Mouse (Mus musculus): ENCODE results near the gene Spdef. TPM values are rescaled to one million over a fixed set of nuclear protein-coding genes. Genes with fewer than 3 reads are reported as not detected.
A peak's percentile ranks its signal among the peaks of the same experiment; 100 is the strongest.

The Spdef gene
- polyA plus RNA-seq, 1 experiment from 2014 or later: 0.15 TPM

GRCm38 (mm10) chr17:27762884-27763283, 34.1 kb upstream of the Spdef start:
- WGBS: 95% methylated on average over 11 of the region's 11 CpGs
- H3K27ac ChIP-seq (ENCODE audit: low read depth, low read length): no peak overlapping the region

GRCm38 (mm10) chr17:27761639-27762336, 33.0 kb upstream of the Spdef start:
- Histone ChIP-seq H3K9ac (ENCODE audit: low read length) (no peak overlapping the region), H3K4me3 (ENCODE audit: low read depth, low read length) (no peak overlapping the region), H3K27me3 (ENCODE audit: control insufficient read depth, insufficient read depth, low read length) (no peaks in the 10 kb centered on the region), H3K36me3 (ENCODE audit: control insufficient read depth, insufficient read depth, low read length) (peaks cover 4% of the 10 kb centered on the region), H3K9me3 (ENCODE audit: control insufficient read depth, low read length) (no peaks in the 10 kb centered on the region), H3K4me2 (ENCODE audit: low read depth, low read length, severe bottlenecking) (no peak overlapping the region), H3K4me1 (replicated peaks; ENCODE audit: control insufficient read depth, insufficient read depth, low read length) (no peaks in the 10 kb centered on the region), H3K27ac (ENCODE audit: low read depth, low read length) (no peak overlapping the region)
- ATAC-seq (replicated peaks; ENCODE audit: low FRiP score) (no peak), DNase-seq (ENCODE audit: low spot score) (peak; percentile 81)
- 36% methylated on average over 9 of the region's 9 CpGs for WGBS

More at GRCm38 (mm10) chr17:27762884-27763283, 34.1 kb upstream of the Spdef start:
- Histone ChIP-seq H3K36me3 (ENCODE audit: control insufficient read depth, insufficient read depth, low read length) (peaks cover 4% of the 10 kb centered on the region), H3K9me3 (ENCODE audit: control insufficient read depth, low read length) (no peaks in the 10 kb centered on the region), H3K4me2 (ENCODE audit: low read depth, low read length, severe bottlenecking) (no peak overlapping the region), H3K9ac (ENCODE audit: low read length) (no peak overlapping the region), H3K4me1 (replicated peaks; ENCODE audit: control insufficient read depth, insufficient read depth, low read length) (no peaks in the 10 kb centered on the region), H3K27me3 (ENCODE audit: control insufficient read depth, insufficient read depth, low read length) (no peaks in the 10 kb centered on the region), H3K4me3 (ENCODE audit: low read depth, low read length) (no peak overlapping the region)
- ATAC-seq (replicated peaks; ENCODE audit: low FRiP score): no peak
- DNase-seq (ENCODE audit: low spot score): no peak

GRCm38 (mm10) chr17:27760169-27760568, 31.4 kb upstream of the Spdef start:
- DNase-seq (ENCODE audit: low spot score) (no peak), ATAC-seq (replicated peaks; ENCODE audit: low FRiP score) (no peak)
- no peaks in the 10 kb centered on the region for H3K9me3 ChIP-seq (ENCODE audit: control insufficient read depth, low read length)
- H3K4me1 ChIP-seq (replicated peaks; ENCODE audit: control insufficient read depth, insufficient read depth, low read length): no peaks in the 10 kb centered on the region
- no peak overlapping the region for H3K4me2 ChIP-seq (ENCODE audit: low read depth, low read length, severe bottlenecking)
- no peak overlapping the region for H3K9ac ChIP-seq (ENCODE audit: low read length)
- H3K4me3 ChIP-seq (ENCODE audit: low read depth, low read length): no peak overlapping the region
- H3K27ac ChIP-seq (ENCODE audit: low read depth, low read length): no peak overlapping the region
- 89% methylated on average over 6 of the region's 6 CpGs for WGBS
- H3K36me3 ChIP-seq (ENCODE audit: control insufficient read depth, insufficient read depth, low read length): peaks cover 4% of the 10 kb centered on the region; the same call in 1 of the 2 replicates
- H3K27me3 ChIP-seq (ENCODE audit: control insufficient read depth, insufficient read depth, low read length): no peaks in the 10 kb centered on the region

- WGBS: 93% methylated on average over 8 of the region's 8 CpGs
- Histone ChIP-seq H3K4me2 (ENCODE audit: low read depth, low read length, severe bottlenecking) (no peak overlapping the region), H3K27ac (ENCODE audit: low read depth, low read length) (no peak overlapping the region), H3K36me3 (ENCODE audit: control insufficient read depth, insufficient read depth, low read length) (no peaks in the 10 kb centered on the region), H3K4me3 (ENCODE audit: low read depth, low read length) (no peak overlapping the region), H3K9ac (ENCODE audit: low read length) (no peak overlapping the region), H3K4me1 (replicated peaks; ENCODE audit: control insufficient read depth, insufficient read depth, low read length) (no peaks in the 10 kb centered on the region), H3K27me3 (ENCODE audit: control insufficient read depth, insufficient read depth, low read length) (no peaks in the 10 kb centered on the region), H3K9me3 (ENCODE audit: control insufficient read depth, low read length) (no peaks in the 10 kb centered on the region)
- no peak for ATAC-seq (replicated peaks; ENCODE audit: low FRiP score)
- DNase-seq (ENCODE audit: low spot score): peak; percentile 44
Measured at GRCm38 (mm10) chr17:27751314-27752202, 22.8 kb upstream of the Spdef start.

- H3K27ac ChIP-seq (ENCODE audit: low read depth, low read length): no peak overlapping the region
- H3K9ac ChIP-seq (ENCODE audit: low read length): no peak overlapping the region
- no peaks in the 10 kb centered on the region for H3K4me1 ChIP-seq (replicated peaks; ENCODE audit: control insufficient read depth, insufficient read depth, low read length)
- H3K9me3 ChIP-seq (ENCODE audit: control insufficient read depth, low read length): no peaks in the 10 kb centered on the region
- H3K4me3 ChIP-seq (ENCODE audit: low read depth, low read length): no peak overlapping the region
- no peaks in the 10 kb centered on the region for H3K36me3 ChIP-seq (ENCODE audit: control insufficient read depth, insufficient read depth, low read length)
- no peak for DNase-seq (ENCODE audit: low spot score)
- no peak overlapping the region for H3K4me2 ChIP-seq (ENCODE audit: low read depth, low read length, severe bottlenecking)
- 94% methylated on average over 6 of the region's 6 CpGs for WGBS
- ATAC-seq (replicated peaks; ENCODE audit: low FRiP score): no peak
- no peaks in the 10 kb centered on the region for H3K27me3 ChIP-seq (ENCODE audit: control insufficient read depth, insufficient read depth, low read length)
Measured at GRCm38 (mm10) chr17:27750451-27750942, 21.7 kb upstream of the Spdef start.

GRCm38 (mm10) chr17:27748123-27748522, 19.4 kb upstream of the Spdef start:
- ATAC-seq (replicated peaks; ENCODE audit: low FRiP score): no peak
- H3K9ac ChIP-seq (ENCODE audit: low read length): no peak overlapping the region
- WGBS: 91% methylated on average over 2 of the region's 2 CpGs

GRCm38 (mm10) chr17:27746446-27746845, 17.7 kb upstream of the Spdef start:
- H3K27me3 ChIP-seq (ENCODE audit: control insufficient read depth, insufficient read depth, low read length): no peaks in the 10 kb centered on the region
- no peak overlapping the region for H3K4me3 ChIP-seq (ENCODE audit: low read depth, low read length)
- H3K9me3 ChIP-seq (ENCODE audit: control insufficient read depth, low read length): no peaks in the 10 kb centered on the region
- no peak overlapping the region for H3K4me2 ChIP-seq (ENCODE audit: low read depth, low read length, severe bottlenecking)
- H3K9ac ChIP-seq (ENCODE audit: low read length): no peak overlapping the region
- 69% methylated on average over 4 of the region's 4 CpGs for WGBS
- no peaks in the 10 kb centered on the region for H3K36me3 ChIP-seq (ENCODE audit: control insufficient read depth, insufficient read depth, low read length)
- DNase-seq (ENCODE audit: low spot score): no peak
- ATAC-seq (replicated peaks; ENCODE audit: low FRiP score): no peak
- H3K27ac ChIP-seq (ENCODE audit: low read depth, low read length): no peak overlapping the region
- H3K4me1 ChIP-seq (replicated peaks; ENCODE audit: control insufficient read depth, insufficient read depth, low read length): no peaks in the 10 kb centered on the region

More at GRCm38 (mm10) chr17:27748123-27748522, 19.4 kb upstream of the Spdef start:
- no peak overlapping the region for H3K27ac ChIP-seq (ENCODE audit: low read depth, low read length)
- H3K4me1 ChIP-seq (replicated peaks; ENCODE audit: control insufficient read depth, insufficient read depth, low read length): no peaks in the 10 kb centered on the region
- DNase-seq (ENCODE audit: low spot score): no peak
- no peaks in the 10 kb centered on the region for H3K27me3 ChIP-seq (ENCODE audit: control insufficient read depth, insufficient read depth, low read length)
- no peak overlapping the region for H3K4me2 ChIP-seq (ENCODE audit: low read depth, low read length, severe bottlenecking)
- H3K4me3 ChIP-seq (ENCODE audit: low read depth, low read length): no peak overlapping the region
- no peaks in the 10 kb centered on the region for H3K9me3 ChIP-seq (ENCODE audit: control insufficient read depth, low read length)
- no peaks in the 10 kb centered on the region for H3K36me3 ChIP-seq (ENCODE audit: control insufficient read depth, insufficient read depth, low read length)

GRCm38 (mm10) chr17:27740961-27741360, 12.2 kb upstream of the Spdef start:
- H3K27me3 ChIP-seq (ENCODE audit: control insufficient read depth, insufficient read depth, low read length): no peaks in the 10 kb centered on the region
- H3K9ac ChIP-seq (ENCODE audit: low read length): no peak overlapping the region
- no peak overlapping the region for H3K27ac ChIP-seq (ENCODE audit: low read depth, low read length)
- WGBS: 95% methylated on average over 6 of the region's 6 CpGs
- H3K4me1 ChIP-seq (replicated peaks; ENCODE audit: control insufficient read depth, insufficient read depth, low read length): no peaks in the 10 kb centered on the region
- DNase-seq (ENCODE audit: low spot score): no peak
- no peaks in the 10 kb centered on the region for H3K36me3 ChIP-seq (ENCODE audit: control insufficient read depth, insufficient read depth, low read length)
- no peak for ATAC-seq (replicated peaks; ENCODE audit: low FRiP score)
- no peak overlapping the region for H3K4me2 ChIP-seq (ENCODE audit: low read depth, low read length, severe bottlenecking)
- H3K9me3 ChIP-seq (ENCODE audit: control insufficient read depth, low read length): no peaks in the 10 kb centered on the region
- no peak overlapping the region for H3K4me3 ChIP-seq (ENCODE audit: low read depth, low read length)

Measured in forebrain, embryonic 11.5 days (tissue).